Mouse (Mus musculus): ENCODE measurements around the gene Vps52. TPM values are rescaled to one million over a fixed set of nuclear protein-coding genes. Genes with fewer than 3 reads are reported as not detected.

Vps52 gene
- total RNA-seq, 1 experiment from 2014 or later: 31.5 TPM

GRCm38 (mm10) chr17:33919351-33920281, 36.0 kb upstream of the Vps52 start:
- peak; percentile 74 for ATAC-seq (ENCODE audit: extremely low read depth, insufficient number of reproducible peaks, low FRiP score, poor library complexity, severe bottlenecking)

- ATAC-seq (ENCODE audit: extremely low read depth, insufficient number of reproducible peaks, low FRiP score, poor library complexity, severe bottlenecking): peak; percentile 50
These were observed 35.1 kb upstream of the Vps52 start for GRCm38 (mm10) chr17:33920282-33921097.

GRCm38 (mm10) chr17:33921361-33921760, 34.3 kb upstream of the Vps52 start:
- no peak for ATAC-seq (ENCODE audit: extremely low read depth, insufficient number of reproducible peaks, low FRiP score, poor library complexity, severe bottlenecking)

- ATAC-seq (ENCODE audit: extremely low read depth, insufficient number of reproducible peaks, low FRiP score, poor library complexity, severe bottlenecking): no peak
These were observed 30.9 kb upstream of the Vps52 start for GRCm38 (mm10) chr17:33924577-33925283.

GRCm38 (mm10) chr17:33925406-33926116, 30.1 kb upstream of the Vps52 start:
- no peak for ATAC-seq (ENCODE audit: extremely low read depth, insufficient number of reproducible peaks, low FRiP score, poor library complexity, severe bottlenecking)

- no peak for ATAC-seq (ENCODE audit: extremely low read depth, insufficient number of reproducible peaks, low FRiP score, poor library complexity, severe bottlenecking)
These were observed 29.2 kb upstream of the Vps52 start for GRCm38 (mm10) chr17:33926207-33926932.

GRCm38 (mm10) chr17:33928251-33928947, 27.2 kb upstream of the Vps52 start:
- no peak for ATAC-seq (ENCODE audit: extremely low read depth, insufficient number of reproducible peaks, low FRiP score, poor library complexity, severe bottlenecking)

GRCm38 (mm10) chr17:33929371-33930279, 26.0 kb upstream of the Vps52 start, which contains the start of gene Rgl2:
Rgl2 (plus strand) TSS chr17:33929543.
- ATAC-seq (ENCODE audit: extremely low read depth, insufficient number of reproducible peaks, low FRiP score, poor library complexity, severe bottlenecking): peak; percentile 55

- ATAC-seq (ENCODE audit: extremely low read depth, insufficient number of reproducible peaks, low FRiP score, poor library complexity, severe bottlenecking): peak; percentile 13; the same call in 1 of the 2 replicates
These were observed 25.1 kb upstream of the Vps52 start for GRCm38 (mm10) chr17:33930280-33931158.

GRCm38 (mm10) chr17:33931159-33931866, 24.3 kb upstream of the Vps52 start:
- no peak for ATAC-seq (ENCODE audit: extremely low read depth, insufficient number of reproducible peaks, low FRiP score, poor library complexity, severe bottlenecking)

- ATAC-seq (ENCODE audit: extremely low read depth, insufficient number of reproducible peaks, low FRiP score, poor library complexity, severe bottlenecking): no peak
These were observed 23.7 kb upstream of the Vps52 start for GRCm38 (mm10) chr17:33931947-33932346.

GRCm38 (mm10) chr17:33932448-33932847, 23.2 kb upstream of the Vps52 start:
- ATAC-seq (ENCODE audit: extremely low read depth, insufficient number of reproducible peaks, low FRiP score, poor library complexity, severe bottlenecking): no peak

- no peak for ATAC-seq (ENCODE audit: extremely low read depth, insufficient number of reproducible peaks, low FRiP score, poor library complexity, severe bottlenecking)
These were observed 22.6 kb upstream of the Vps52 start for GRCm38 (mm10) chr17:33932970-33933369.

- no peak for ATAC-seq (ENCODE audit: extremely low read depth, insufficient number of reproducible peaks, low FRiP score, poor library complexity, severe bottlenecking)
These were observed 20.1 kb upstream of the Vps52 start for GRCm38 (mm10) chr17:33935422-33936055.

All from neutrophil, adult 5-6 weeks (primary cell).